Mouse (Mus musculus) cerebellum, adult 18-20 months (tissue): ENCODE measurements around the gene Gm5294.

ENCODE experiments used
- DNase-seq, 2 experiments: peaks; one replicate each; pipeline ENCODE4 v3.0.0; 2021

The Gm5294 gene

DNA sequence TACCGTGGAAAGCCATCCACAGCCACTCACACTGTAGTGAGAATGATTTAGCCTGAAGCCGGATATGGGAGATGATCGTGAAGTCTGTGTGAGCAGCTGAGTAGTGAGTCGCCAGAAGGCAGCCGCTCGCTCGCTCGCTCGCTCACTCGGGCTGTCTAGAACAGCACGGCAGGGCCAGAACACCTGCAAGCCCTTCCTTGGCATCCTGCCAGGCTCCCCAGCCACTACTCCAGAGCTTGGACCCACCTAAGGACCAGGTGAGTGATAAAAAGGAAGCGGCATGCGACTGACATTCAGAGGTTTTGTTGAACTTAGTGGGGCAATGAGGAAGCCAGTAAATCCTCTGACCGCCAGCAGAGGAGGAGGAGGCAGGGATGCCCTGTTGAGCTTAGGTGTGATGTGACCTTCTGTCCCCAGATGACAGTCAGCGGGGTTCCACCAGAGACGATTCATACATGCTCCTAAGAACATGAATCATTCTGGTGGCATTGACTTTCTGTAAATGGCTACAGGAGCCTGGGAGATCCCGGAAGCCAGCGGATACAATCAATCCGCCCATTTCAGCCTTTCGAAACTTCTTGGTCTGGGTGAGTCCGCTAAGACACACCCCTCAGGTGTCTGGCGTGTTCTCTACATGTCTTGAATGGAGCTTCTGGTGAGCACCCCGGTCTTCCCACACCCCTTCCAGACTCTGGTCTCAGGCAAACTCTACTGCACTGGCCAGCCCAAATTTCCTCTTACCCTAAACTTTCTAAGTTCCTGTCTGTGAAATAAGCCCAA, 30.0 kb downstream of the Gm5294 start:
- no peak for DNase-seq

DNA sequence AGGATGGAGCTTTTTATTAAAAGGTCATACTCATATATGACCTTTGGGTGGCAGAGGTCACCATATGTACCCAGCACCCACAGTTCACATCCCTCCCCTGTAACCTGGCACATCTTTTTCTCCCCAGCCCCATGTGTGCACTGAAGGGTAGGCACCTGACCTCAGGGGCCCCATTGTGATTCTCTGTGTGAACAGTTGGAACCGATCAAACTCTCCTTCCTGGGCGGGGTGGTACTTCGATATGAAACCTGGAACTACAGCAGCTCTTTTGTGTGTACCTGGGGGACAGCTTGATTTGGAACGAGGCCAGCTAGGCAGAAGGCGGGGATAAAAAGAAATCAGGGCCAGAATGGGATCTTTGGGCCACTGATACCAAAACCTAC, 30.6 kb downstream of the Gm5294 start:
- DNase-seq = no peak

DNA sequence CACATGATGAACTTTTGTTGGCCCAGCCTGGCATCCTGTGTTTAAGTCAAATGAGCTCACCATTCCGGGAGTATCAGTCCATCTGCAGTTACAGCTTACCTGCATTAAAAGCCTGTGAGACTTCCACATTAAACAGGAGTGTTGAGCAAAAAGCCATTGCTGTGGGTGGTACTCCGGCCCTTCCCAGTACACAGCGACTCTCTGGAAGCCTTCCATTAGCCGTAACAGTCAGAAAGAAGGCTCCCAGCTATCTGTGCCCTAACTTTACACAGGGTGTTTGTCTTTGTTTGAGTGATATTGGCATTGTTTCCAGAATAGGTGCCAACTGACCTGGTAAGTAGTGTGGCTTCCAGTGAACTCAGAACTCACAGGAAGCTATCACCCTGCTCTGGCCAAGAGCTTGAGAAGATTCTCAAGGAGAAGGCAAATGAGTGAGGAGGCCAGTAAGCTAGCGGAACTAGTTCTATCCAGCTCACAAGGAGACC, 31.5 kb downstream of the Gm5294 start:
- DNase-seq = no peak

DNA sequence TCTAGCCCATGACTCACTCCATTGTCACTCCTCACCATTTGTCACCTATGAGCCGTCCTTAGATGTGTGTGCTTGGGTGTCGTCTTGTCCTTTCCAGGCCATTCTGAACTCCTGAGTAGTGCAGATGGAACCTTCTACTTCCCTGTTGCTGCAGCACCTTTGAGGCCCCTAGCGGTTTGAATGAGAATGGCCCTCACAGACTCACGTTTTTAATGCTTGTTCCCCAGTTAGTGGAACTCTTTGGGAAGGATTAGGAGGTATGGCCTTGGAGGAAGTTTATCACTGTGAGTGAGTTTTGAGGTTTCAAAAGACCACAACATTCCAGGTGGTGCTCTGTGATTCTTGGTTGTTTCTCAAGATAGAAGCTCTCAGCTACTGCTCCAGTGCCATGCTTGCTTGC, 32.3 kb downstream of the Gm5294 start:
- DNase-seq = no peak

DNA sequence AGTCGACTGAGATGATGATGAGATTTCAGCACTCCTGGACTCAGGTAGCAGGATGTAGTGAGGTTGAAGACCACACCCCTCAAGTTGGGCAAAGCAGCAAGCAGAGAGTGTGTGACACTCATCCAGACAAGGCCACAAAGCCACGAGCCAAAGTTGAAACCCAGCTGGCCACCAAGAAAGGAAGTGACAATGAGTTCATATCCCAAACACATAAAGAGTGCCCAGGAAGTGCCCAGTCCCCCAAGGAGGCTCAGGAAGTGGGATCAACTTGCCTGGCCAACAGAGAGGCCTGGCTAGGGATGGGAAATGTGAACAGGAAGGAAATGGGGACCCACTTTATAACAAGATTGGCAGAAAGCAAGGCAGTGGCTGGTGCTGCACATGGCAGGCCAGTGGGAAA, 33.5 kb downstream of the Gm5294 start:
- DNase-seq = no peak

DNA sequence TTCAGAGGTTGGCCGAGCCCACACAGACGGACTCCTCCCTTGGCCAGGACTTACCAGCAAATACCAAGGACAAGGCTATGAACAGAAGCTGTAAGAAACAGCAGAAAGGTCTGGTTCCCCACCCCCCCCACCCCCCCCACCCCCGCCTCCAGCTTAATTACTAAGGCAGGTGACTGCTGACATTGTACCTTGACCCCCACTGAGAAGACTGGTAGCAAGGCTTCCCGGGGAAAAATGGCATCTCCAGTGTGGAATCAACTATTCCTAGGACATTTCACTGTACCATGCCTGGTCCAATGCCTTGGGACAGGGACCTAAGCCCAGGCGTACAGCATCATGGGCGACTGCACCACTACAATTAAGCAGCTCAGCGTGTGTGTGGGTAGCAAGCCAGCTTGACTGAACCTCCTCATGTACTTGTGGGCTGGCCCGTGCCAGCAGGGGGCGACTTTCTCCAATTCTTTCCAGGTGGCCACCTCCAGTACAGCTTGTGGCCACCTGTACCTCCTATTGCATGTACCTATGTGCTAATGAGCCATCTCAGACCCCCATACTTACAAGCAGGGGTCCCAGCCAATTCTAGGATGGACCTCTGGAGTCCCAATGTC, 37.2 kb downstream of the Gm5294 start:
- DNase-seq = peak; percentile 82

DNA sequence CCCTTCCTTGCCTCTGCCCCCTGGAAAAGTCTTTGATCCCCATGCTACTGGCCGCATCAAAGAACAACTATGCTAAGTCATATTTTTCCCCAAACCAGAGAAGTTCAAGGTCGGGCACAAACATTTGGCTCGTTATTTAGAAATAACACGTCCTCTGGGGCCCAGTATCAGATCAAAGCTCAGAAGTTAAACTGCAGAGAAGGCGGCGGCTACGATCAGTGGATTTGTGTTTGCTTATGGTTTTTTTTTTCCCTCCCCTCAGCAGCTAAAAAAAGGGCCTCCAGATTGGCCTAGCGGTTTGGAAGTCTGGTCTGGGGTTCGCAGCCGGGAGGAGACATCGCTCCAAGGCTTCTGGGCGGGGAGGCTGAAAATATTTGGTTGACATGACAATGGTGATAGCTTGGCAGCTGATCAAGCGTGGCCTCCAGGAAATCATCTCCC, 38.0 kb downstream of the Gm5294 start:
- DNase-seq = no peak

DNA sequence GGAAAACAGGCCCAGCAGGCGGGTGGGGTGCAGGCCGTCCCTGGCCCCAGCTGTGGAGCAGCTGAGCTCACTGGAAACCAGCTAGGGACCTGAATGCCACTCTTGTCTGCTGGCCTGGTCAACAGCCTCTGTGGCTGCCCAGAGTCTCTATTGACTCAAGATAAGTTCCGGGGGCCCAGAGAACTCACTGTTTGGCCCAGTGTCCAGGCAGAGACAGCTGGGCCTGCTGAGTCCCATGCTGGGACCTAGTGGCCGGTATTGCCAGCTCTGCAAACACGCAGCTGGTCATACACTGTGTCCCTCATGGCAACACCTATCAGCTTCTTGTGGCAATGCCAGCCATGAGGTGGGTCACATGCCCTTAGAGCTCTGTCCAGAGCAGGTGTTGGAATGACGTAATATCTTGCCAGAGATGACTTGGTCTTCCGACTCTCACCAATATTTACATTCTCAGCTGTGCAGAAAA, 43.8 kb downstream of the Gm5294 start:
- peak; percentile 29 to 37 for DNase-seq

DNA sequence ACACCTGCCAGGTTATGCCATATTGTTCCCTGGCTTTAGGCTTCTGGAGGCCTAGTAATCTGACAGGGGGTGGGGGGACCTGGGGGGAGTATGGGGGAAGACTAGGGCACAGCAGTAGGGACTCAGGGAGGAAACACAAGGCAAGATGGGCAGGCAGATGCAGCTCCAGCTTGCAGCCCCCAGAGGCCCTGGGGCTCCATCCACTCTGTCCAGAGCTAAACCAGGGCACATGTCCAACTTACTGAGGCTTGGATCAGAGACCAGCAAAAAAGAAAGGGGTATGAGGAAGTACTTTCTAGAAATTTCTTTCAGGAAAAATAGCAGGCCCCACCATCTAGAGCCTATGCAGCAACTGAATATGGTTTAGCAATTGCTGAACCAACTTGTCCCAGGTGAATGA, 44.3 kb downstream of the Gm5294 start:
- DNase-seq = no peak

DNA sequence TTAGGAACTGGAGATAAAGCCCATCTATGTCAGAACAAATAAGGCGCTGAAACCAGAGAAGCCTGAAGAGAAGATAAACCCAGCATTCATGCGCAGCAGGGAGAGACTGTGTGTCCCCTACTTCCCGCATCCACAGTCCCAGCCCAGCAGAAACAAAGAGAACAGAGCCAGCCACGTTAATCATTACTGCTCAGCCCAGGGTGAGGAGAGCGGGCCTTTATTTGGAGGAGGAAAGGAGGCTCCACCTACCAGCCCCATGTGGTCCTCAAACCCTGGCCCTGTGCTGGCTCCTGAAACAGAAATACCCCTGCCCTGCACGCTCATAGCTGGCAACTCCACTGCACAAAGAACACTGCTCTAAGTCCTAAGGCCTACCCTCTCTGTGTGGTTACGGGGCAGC, 45.0 kb downstream of the Gm5294 start:
- no peak for DNase-seq

DNA sequence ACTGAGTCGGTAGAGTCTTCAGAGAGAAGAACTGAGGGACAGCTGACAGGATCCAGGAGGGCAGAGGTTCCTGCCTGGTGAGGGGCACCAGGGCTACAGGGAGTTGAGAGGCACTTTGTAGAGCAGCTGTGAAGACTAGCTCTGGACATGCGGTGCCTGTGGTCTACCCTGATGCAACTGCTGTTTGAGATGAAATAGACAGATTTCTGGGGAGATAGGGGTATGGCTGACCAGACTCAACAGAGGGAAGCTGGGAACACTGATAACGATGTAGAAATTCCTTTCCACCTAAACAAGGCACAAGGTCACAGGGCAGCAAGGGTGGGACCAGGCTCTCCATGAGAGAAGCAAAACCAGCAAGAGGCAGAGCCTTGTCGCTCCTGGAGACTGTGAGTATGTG, 45.8 kb downstream of the Gm5294 start:
- no peak for DNase-seq
